Mouse (Mus musculus) urinary bladder, postnatal 4 days (tissue): ENCODE results near the gene Stx16.

ENCODE experiments used
- DNase-seq, 2 experiments: peaks; one replicate each; pipeline ENCODE4 v3.0.0; 2021 to 2022; ENCODE audit warnings: low spot score in 2 of 2

Gene Stx16

DNA sequence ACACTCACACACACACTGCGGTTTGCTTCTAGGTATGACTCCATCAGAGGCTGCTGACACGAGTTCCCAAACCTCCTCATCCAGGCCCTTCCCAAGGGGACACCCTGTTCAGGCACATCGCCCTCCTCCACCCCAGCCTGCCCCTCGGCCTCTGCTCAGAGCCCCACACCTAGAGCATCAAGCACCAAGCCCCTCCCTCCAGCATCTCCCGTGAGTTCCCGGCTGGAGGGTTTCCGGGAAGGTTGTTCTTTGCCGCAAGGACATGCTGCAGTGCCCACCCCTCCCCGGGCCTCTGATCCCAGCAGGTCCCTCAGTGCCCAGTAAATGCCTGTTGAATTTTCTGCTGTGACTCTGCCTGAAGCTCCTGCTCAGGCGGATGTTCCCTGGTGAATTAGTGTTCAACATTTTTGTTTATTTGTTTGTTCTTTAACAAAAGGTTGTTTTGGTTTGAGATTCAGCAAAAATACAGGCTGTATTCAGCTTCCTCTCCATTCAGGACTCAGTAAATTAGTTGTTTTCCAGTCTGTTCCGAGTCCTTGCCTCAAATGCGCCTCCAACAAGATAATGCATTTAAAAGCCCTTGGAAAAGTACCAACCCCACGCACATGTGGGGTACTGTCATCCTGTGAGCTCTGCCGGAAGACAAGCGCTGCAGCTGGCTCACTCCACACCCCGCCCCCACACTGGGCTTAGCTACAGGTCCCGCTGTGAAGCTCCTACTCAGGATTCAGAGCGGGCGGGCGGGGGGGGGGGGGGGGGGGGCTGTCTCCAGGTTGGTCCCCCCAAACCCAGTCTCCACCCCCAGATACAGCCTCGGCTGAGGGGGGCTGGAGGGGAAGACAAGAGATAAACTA is 50.6 kb downstream of the Stx16 start:
- DNase-seq, result peak; percentile 21 to 63

DNA sequence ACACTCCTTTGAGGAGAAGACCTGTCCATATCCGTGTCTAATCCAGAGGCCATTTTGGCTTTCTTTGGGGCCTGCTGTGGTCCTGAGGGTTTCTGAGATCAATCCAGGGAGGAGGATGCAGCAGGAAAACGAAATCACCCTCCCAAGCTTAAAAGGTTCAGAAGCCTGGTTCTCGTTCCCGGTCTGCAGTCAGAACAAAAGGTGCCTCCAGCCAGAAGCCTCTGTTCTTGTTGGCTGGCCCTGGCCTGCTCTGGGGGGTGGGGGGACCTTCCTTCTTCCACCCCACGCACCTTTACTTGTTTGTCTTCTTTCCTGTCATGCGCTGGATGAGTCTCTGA is 51.2 kb downstream of the Stx16 start:
- no peak for DNase-seq

DNA sequence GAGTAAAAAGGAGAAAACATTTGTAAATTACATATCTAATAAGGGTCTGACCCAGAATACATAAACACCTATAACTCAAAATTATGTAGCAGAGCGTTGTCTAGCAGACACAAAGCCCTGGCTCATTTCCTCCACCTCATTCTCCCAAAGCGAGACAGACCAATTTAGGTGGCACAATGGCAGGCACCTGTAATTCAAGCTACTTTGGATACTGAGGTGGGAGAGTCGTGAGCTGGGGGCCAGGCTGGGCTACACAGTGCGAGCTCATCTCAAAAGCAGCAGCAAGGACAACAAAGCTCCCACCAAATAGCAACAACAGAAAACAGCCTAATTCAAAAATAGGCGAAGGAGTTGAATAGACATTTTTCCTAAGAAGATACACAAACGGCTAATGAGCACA is 52.8 kb downstream of the Stx16 start:
- DNase-seq, result peak in 1 of 2 experiments; percentile 51

DNA sequence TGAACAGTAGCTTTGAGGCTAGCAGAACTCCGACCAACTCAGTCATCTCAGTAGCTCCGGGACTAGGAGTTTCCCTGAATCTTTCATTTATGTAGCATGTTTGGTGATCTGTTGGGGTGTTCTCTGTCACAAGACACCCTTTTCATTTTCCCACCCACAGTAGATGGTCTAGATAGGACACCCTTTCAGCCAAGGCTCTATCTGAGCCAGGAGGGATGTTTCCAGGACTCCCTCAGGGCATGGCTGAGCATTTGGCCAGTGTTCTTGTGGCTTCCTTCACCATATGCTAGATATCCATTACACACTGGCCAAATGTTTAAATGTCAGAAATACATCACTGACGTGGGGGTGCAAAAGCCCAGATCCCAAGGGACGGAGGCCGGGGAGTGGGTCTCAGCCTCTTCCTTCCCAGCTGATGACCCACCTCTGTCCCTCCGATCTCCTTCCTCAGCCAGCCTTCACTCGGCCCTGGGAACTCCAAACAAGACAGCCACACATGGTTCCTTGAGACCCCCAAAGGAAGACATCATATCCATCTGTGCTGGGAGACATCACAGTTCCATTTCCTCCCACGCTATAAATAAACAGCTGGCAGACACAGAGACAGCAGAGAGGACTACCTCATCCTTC is 54.5 kb downstream of the Stx16 start:
- DNase-seq, result peak in 1 of 2 experiments; percentile 50

DNA sequence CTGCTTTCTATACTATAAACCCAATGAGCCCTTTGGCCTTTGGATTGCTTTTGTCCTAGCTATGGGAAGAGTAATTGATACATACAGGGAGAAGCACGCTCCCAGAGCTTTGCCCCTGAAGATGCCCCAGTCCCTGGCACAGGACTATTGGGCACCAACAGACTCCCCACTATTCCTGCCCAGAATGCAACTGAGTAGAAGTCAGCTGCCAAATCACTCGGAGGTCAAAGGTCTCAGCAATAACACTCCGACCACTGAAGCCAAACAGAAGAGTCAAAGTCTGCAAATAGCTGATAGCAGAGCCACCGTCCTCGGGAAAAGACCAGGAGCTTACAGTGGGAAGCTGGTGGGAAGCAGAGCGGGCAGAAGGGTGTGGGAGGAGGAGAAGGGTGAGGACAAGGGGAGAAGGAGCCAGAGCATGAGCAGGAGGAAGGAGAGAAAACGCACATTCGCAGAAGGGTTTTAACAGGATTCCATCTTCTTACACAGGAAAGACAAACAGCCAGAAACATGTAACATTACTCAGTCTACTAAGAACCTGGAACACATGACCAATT is 56.4 kb downstream of the Stx16 start:
- no peak for DNase-seq
